Mouse (Mus musculus) layer of hippocampus, adult 2 months (tissue): ENCODE measurements at regions not wholly inside any gene's neighbourhood (a gene's known extent, or its start where the extent isn't known, plus 50 kb on each side); places are given as distances from the start of the nearest gene placed in this dataset.

Experiments
- DNase-seq, 2 experiments: peaks; one replicate each; pipeline ENCODE4 v3.0.0; 2022; ENCODE audit warnings: low spot score in 2 of 2
- H3K27ac ChIP-seq: fragments of 200-600 bp; 2 replicates; pipeline ENCODE4 v1.8.1; 2022
- H3K4me3 ChIP-seq: fragments of 200-600 bp; 2 replicates; pipeline ENCODE4 v1.8.1; 2022; ENCODE audit warnings: mild to moderate bottlenecking
- CTCF ChIP-seq: fragments of 200-600 bp; conservative IDR thresholded peaks from 2 replicates; pipeline ENCODE4 v1.8.1; 2022; ENCODE audit warnings: antibody characterized with exemption, mild to moderate bottlenecking, moderate library complexity

- Histone ChIP-seq H3K4me3 (no peak overlapping the region), H3K27ac (no peak overlapping the region)
- DNase-seq = no peak
- TF ChIP-seq CTCF = no peak
Observed at GRCm38 (mm10) chr8:10919620-10920019, 88.6 kb downstream of the Irs2 start.

- H3K27ac ChIP-seq = no peak overlapping the region
- no peak overlapping the region for H3K4me3 ChIP-seq
- DNase-seq = peak in 1 of 2 experiments; percentile 56
- no peak for TF ChIP-seq CTCF
Observed at GRCm38 (mm10) chr8:10918403-10919035, 89.7 kb downstream of the Irs2 start.

- Histone ChIP-seq H3K27ac (no peak overlapping the region), H3K4me3 (no peak overlapping the region)
- DNase-seq = no peak
- TF ChIP-seq CTCF = no peak
Observed at GRCm38 (mm10) chr8:10914616-10915015, 93.6 kb downstream of the Irs2 start.

- no peak overlapping the region for H3K4me3 ChIP-seq
- DNase-seq = no peak
- no peak for TF ChIP-seq CTCF
- H3K27ac ChIP-seq = no peak overlapping the region
Observed at GRCm38 (mm10) chr8:10912436-10912835, 95.8 kb downstream of the Irs2 start.

- TF ChIP-seq CTCF = no peak
- Histone ChIP-seq H3K4me3 (no peak overlapping the region), H3K27ac (no peak overlapping the region)
- no peak for DNase-seq
Observed at GRCm38 (mm10) chr8:10911371-10911770, 96.9 kb downstream of the Irs2 start.

- Histone ChIP-seq H3K4me3 (no peak overlapping the region), H3K27ac (no peak overlapping the region)
- no peak for DNase-seq
- no peak for TF ChIP-seq CTCF
Observed at GRCm38 (mm10) chr8:10910954-10911353, 97.3 kb downstream of the Irs2 start.

- Histone ChIP-seq H3K4me3 (no peak overlapping the region), H3K27ac (no peak overlapping the region)
- no peak for TF ChIP-seq CTCF
- no peak for DNase-seq
Observed at GRCm38 (mm10) chr8:10910244-10910872, 97.9 kb downstream of the Irs2 start.

GRCm38 (mm10) chr8:10909155-10909554, 99.1 kb downstream of the Irs2 start:
- no peak overlapping the region for H3K27ac ChIP-seq
- TF ChIP-seq CTCF = no peak
- H3K4me3 ChIP-seq = no peak overlapping the region
- no peak for DNase-seq

- DNase-seq = no peak
- Histone ChIP-seq H3K4me3 (no peak overlapping the region), H3K27ac (no peak overlapping the region)
- TF ChIP-seq CTCF = no peak
Observed at GRCm38 (mm10) chr8:10906353-10906752, 101.9 kb downstream of the Irs2 start.

- no peak for TF ChIP-seq CTCF
- no peak for DNase-seq
- Histone ChIP-seq H3K4me3 (no peak overlapping the region), H3K27ac (no peak overlapping the region)
Observed at GRCm38 (mm10) chr8:10905761-10906160, 102.5 kb downstream of the Irs2 start.

GRCm38 (mm10) chr8:10903957-10904356, 104.3 kb downstream of the Irs2 start:
- no peak for TF ChIP-seq CTCF
- no peak for DNase-seq
- Histone ChIP-seq H3K27ac (no peak overlapping the region), H3K4me3 (no peak overlapping the region)

GRCm38 (mm10) chr8:10901954-10902353, 106.3 kb downstream of the Irs2 start:
- no peak for TF ChIP-seq CTCF
- Histone ChIP-seq H3K4me3 (no peak overlapping the region), H3K27ac (no peak overlapping the region)
- no peak for DNase-seq

GRCm38 (mm10) chr8:10901014-10901413, 107.2 kb downstream of the Irs2 start:
- no peak for TF ChIP-seq CTCF
- Histone ChIP-seq H3K4me3 (no peak overlapping the region), H3K27ac (0 out of 2 replicates have a peak overlapping the region, but pooled peaks have one; percentile 33)
- DNase-seq = no peak

GRCm38 (mm10) chr8:10899581-10900155, 108.6 kb downstream of the Irs2 start:
- Histone ChIP-seq H3K4me3 (peak overlapping the region; percentile 35), H3K27ac (peak overlapping the region; percentile 94)
- DNase-seq = no peak
- no peak for TF ChIP-seq CTCF
